In genomic region chr10:117069109-117069508, GRCm38 (mm10) we compare ENCODE assay signal across 24 mouse cellular contexts. TPM values are rescaled to one million over a fixed set of nuclear protein-coding genes. Genes with fewer than 3 reads are reported as not detected.
DNase-seq lines count a peak whose midpoint lies in the region; ATAC-seq and TF ChIP-seq lines count a peak whose summit lies in the region.
"Had no signal": no experiment of that assay in that cellular context is flagged by ENCODE, and none has a peak within 500 bp of the region (broad histone marks: within the 10 kb centered on the region; RNA-seq: fewer than 3 reads in every experiment).

No protein-coding gene starts in this region.

- H3K9ac ChIP-seq in heart, adult 2 months (ENCODE audit: low read depth, low read length): no peak overlapping the region
- no peak overlapping the region for H3K9ac ChIP-seq in lung, embryonic 14.5 days
- H3K9ac ChIP-seq in MEL (ENCODE audit: control insufficient read depth, low read depth, low read length, poor library complexity, severe bottlenecking): no peak overlapping the region
- no peak overlapping the region for H3K9ac ChIP-seq in heart, embryonic 12.5 days
- H3K9ac ChIP-seq: forebrain, embryonic 15.5 days; limb, embryonic 13.5 days; midbrain, embryonic 15.5 days had no signal

- no peak overlapping the region for H3K4me3 ChIP-seq in heart, adult 2 months
- no peak overlapping the region for H3K4me3 ChIP-seq in lung, embryonic 14.5 days (ENCODE audit: low read depth, low read length)
- no peak overlapping the region for H3K4me3 ChIP-seq in MEL (ENCODE audit: control insufficient read depth in 1 of 2, insufficient read depth in 1 of 2, low read depth in 2 of 2, low read length in 2 of 2)
- H3K4me3 ChIP-seq in heart, embryonic 12.5 days: no peak overlapping the region
- H3K4me3 ChIP-seq: embryonic facial prominence, embryonic 10.5 days; erythroblast, embryonic 14.5 days; forebrain, embryonic 15.5 days; limb, embryonic 13.5 days; midbrain, embryonic 15.5 days had no signal

- no peak for DNase-seq in heart, adult 2 months
- no peak for DNase-seq in heart, adult 9 months (ENCODE audit: low spot score in 2 of 2)
- no peak for DNase-seq in lung, embryonic 14.5 days
- DNase-seq in lung, postnatal 14 days: no peak
- peak; percentile 42 for DNase-seq in MEL (ENCODE audit: low read depth, low spot score)
- no peak for DNase-seq in T-cell, adult 2 months (ENCODE audit: low spot score)
- DNase-seq: cerebellum, adult 11 months; cerebellum, postnatal 25 days; heart, adult 11 months; kidney, postnatal 10 days; lung, adult 18-20 months; right cerebral cortex, adult 18-20 months; spleen, adult 18-20 months; thymus, adult 2 months had no signal

- intact Hi-C loops in heart, adult 2 months (cut with DNase I): loop anchor here (5.0 kb wide), 1 partner anchor 138 kb away; no protein-coding TSS in a partner anchor

- no peak for TF ChIP-seq RAD21 in MEL (IDR thresholded peaks at IDR 0.05; ENCODE audit: low read depth, low read length)

- peak; percentile 29 for TF ChIP-seq CTCF in heart, adult 2 months (IDR thresholded peaks at IDR 0.05)
- peak; percentile 24; the same call in 1 of the 2 replicates for TF ChIP-seq CTCF in lung, embryonic 14.5 days (IDR thresholded peaks at IDR 0.05; ENCODE audit: low read depth)
- peak in 2 of 3 experiments; percentile 32 to 35; a peak in 4 of 6 replicates for TF ChIP-seq CTCF in MEL (IDR thresholded peaks at IDR 0.05 in 2 of 3, conservative IDR thresholded peaks at IDR 0.05 in 1 of 3; ENCODE audit: control insufficient read depth in 1 of 3, insufficient read depth in 1 of 3, low read depth in 2 of 3, low read length in 3 of 3, poor library complexity in 1 of 3, severe bottlenecking in 1 of 3)

- 87% methylated on average over 3 of the region's 3 CpGs for WGBS in heart, adult 2 months
- 82% methylated on average over 3 of the region's 3 CpGs for WGBS in lung, embryonic 14.5 days
- 93% methylated on average over 3 of the region's 3 CpGs for WGBS in heart, embryonic 12.5 days

- H3K4me1 ChIP-seq in heart, adult 2 months (ENCODE audit: control insufficient read depth, insufficient read depth, low read length): no peaks in the 10 kb centered on the region
- no peaks in the 10 kb centered on the region for H3K4me1 ChIP-seq in lung, embryonic 14.5 days (ENCODE audit: insufficient read depth)
- peaks cover 0 to 6% of the 10 kb centered on the region in 2 experiments; a peak in 2 of 4 replicates for H3K4me1 ChIP-seq in MEL (ENCODE audit: control insufficient read depth in 1 of 2, insufficient read depth in 2 of 2, low read length in 2 of 2)
- H3K4me1 ChIP-seq in heart, embryonic 12.5 days (replicated peaks): peaks cover 17% of the 10 kb centered on the region
- H3K4me1 ChIP-seq: embryonic facial prominence, embryonic 10.5 days; forebrain, embryonic 15.5 days; limb, embryonic 13.5 days; midbrain, embryonic 15.5 days had no signal

- H3K27me3 ChIP-seq in heart, adult 2 months (ENCODE audit: control insufficient read depth, insufficient read depth, low read length): no peaks in the 10 kb centered on the region
- H3K27me3 ChIP-seq in lung, embryonic 14.5 days (ENCODE audit: insufficient read depth, low read length): no peaks in the 10 kb centered on the region
- H3K27me3 ChIP-seq in MEL (ENCODE audit: control insufficient read depth in 1 of 2, insufficient read depth in 2 of 2, low read length in 2 of 2): no peaks in the 10 kb centered on the region
- no peaks in the 10 kb centered on the region for H3K27me3 ChIP-seq in heart, embryonic 12.5 days (replicated peaks)
- H3K27me3 ChIP-seq: forebrain, embryonic 15.5 days; limb, embryonic 13.5 days; midbrain, embryonic 15.5 days had no signal

- H3K27ac ChIP-seq in heart, adult 2 months: no peak overlapping the region
- no peak overlapping the region for H3K27ac ChIP-seq in lung, embryonic 14.5 days (ENCODE audit: low read depth)
- no peak overlapping the region for H3K27ac ChIP-seq in MEL (ENCODE audit: control insufficient read depth, low read depth, low read length)
- no peak overlapping the region for H3K27ac ChIP-seq in heart, embryonic 12.5 days (ENCODE audit: poor library complexity, severe bottlenecking)
- H3K27ac ChIP-seq: embryonic facial prominence, embryonic 10.5 days; forebrain, embryonic 15.5 days; limb, embryonic 13.5 days; midbrain, embryonic 15.5 days had no signal

- H3K4me2 ChIP-seq in lung, embryonic 14.5 days: no peak overlapping the region
- H3K4me2 ChIP-seq in heart, embryonic 12.5 days: no peak overlapping the region
- H3K4me2 ChIP-seq: forebrain, embryonic 15.5 days; limb, embryonic 13.5 days; midbrain, embryonic 15.5 days had no signal

- no peak for TF ChIP-seq POLR2A in heart, adult 2 months (IDR thresholded peaks at IDR 0.05; ENCODE audit: insufficient read depth, low read depth, low read length)
- no peak for TF ChIP-seq POLR2A in MEL (IDR thresholded peaks at IDR 0.05; ENCODE audit: control insufficient read depth in 1 of 2, insufficient read depth in 1 of 2, low read depth in 1 of 2, low read length in 2 of 2, poor library complexity in 1 of 2)

- TF ChIP-seq EP300 in heart, adult 2 months (IDR thresholded peaks at IDR 0.05; ENCODE audit: insufficient read depth, low read depth, low read length): no peak
- TF ChIP-seq EP300 in MEL (IDR thresholded peaks at IDR 0.05; ENCODE audit: low read depth in 1 of 2, low read length in 2 of 2): no peak

- H3K79me2 ChIP-seq in heart, adult 2 months (replicated peaks; ENCODE audit: control insufficient read depth, insufficient read depth, low read length): no peaks in the 10 kb centered on the region
- no peaks in the 10 kb centered on the region for H3K79me2 ChIP-seq in MEL (ENCODE audit: control insufficient read depth, insufficient read depth, low read length, poor library complexity)

- H3K9me3 ChIP-seq in lung, embryonic 14.5 days (ENCODE audit: low read depth, low read length): no peaks in the 10 kb centered on the region
- H3K9me3 ChIP-seq in MEL (replicated peaks; ENCODE audit: insufficient read depth, low read length): no peaks in the 10 kb centered on the region
- H3K9me3 ChIP-seq in heart, embryonic 12.5 days (replicated peaks): no peaks in the 10 kb centered on the region
- H3K9me3 ChIP-seq: embryonic facial prominence, embryonic 10.5 days; forebrain, embryonic 15.5 days; limb, embryonic 13.5 days; midbrain, embryonic 15.5 days had no signal

- H3K36me3 ChIP-seq in heart, adult 2 months (ENCODE audit: control insufficient read depth, insufficient read depth, low read length): no peaks in the 10 kb centered on the region
- peaks cover 38% of the 10 kb centered on the region for H3K36me3 ChIP-seq in lung, embryonic 14.5 days (ENCODE audit: insufficient read depth)
- peaks cover 5 to 6% of the 10 kb centered on the region in 2 experiments; a peak in 3 of 4 replicates for H3K36me3 ChIP-seq in MEL (ENCODE audit: control insufficient read depth in 1 of 2, insufficient read depth in 2 of 2, low read length in 2 of 2)
- peaks cover 45% of the 10 kb centered on the region for H3K36me3 ChIP-seq in heart, embryonic 12.5 days

- no peak for ATAC-seq in lung, embryonic 14.5 days (ENCODE audit: insufficient read depth)
- ATAC-seq in erythroblast, adult 5-6 weeks (replicated peaks; ENCODE audit: low FRiP score, poor library complexity, severe bottlenecking): peak; percentile 38; the same call in 1 of the 2 replicates
- no peak for ATAC-seq in heart, embryonic 12.5 days (ENCODE audit: insufficient number of reproducible peaks, low FRiP score)
- ATAC-seq: forebrain, embryonic 15.5 days; midbrain, embryonic 15.5 days had no signal

TF ChIP-seq in MEL, 35 proteins besides CTCF, POLR2A, EP300 and RAD21:
- TF ChIP-seq MAFK (IDR thresholded peaks at IDR 0.05; ENCODE audit: borderline replicate concordance, low read depth, low read length) (no peak), SMC3 (IDR thresholded peaks at IDR 0.05; ENCODE audit: low read depth, low read length) (0 out of 2 replicates have a peak, but pooled peaks have one; percentile 5), GABPA (IDR thresholded peaks at IDR 0.05; ENCODE audit: low read depth, low read length) (no peak), E2F4 (IDR thresholded peaks at IDR 0.05; ENCODE audit: borderline replicate concordance, low read depth, low read length) (no peak)

RNA-seq across cellular contexts. Expression of gene Cct2, which starts 5.5 kb away (rescaled TPM):
- total RNA-seq in heart, adult 2 months (2021): 100 to 1,000 TPM; 123 to 129 TPM
- 50.4 and 93.0 TPM in 2 replicates for polyA plus RNA-seq in heart, adult 2 months (2012; rRNA removed)
- 274 and 283 TPM in 2 replicates for polyA plus RNA-seq in lung, embryonic 14.5 days (2014; fragmentation: Nextera tagmentation; extraction: Ambion mirVana)
- total RNA-seq in MEL (2012; rRNA removed): 543 and 600 TPM in 2 replicates
- polyA plus RNA-seq in MEL (2012; ENCODE audit: insufficient read depth in 1 of 2, insufficient read length in 2 of 2, low read depth in 1 of 2, low replicate concordance in 2 of 2, missing spikeins in 1 of 2): 100 to 1,000 TPM in 1 of 2 experiments, not detected in 1; 879 TPM
- total RNA-seq in erythroblast, adult 5-6 weeks (2015; ENCODE audit: low replicate concordance): 144 and 179 TPM in 2 replicates
- total RNA-seq in erythroblast, adult 5-6 weeks (2017; ENCODE audit: low replicate concordance): 79.9 and 94.5 TPM in 2 replicates
- polyA plus RNA-seq in heart, embryonic 12.5 days (2016; fragmentation: Nextera tagmentation; extraction: Ambion mirVana): 171 and 182 TPM in 2 replicates

RNA-seq across cellular contexts. Expression of gene Lrrc10, which starts 24.0 kb away (rescaled TPM):
- 100 to 1,000 TPM; 148 to 208 TPM for total RNA-seq in heart, adult 2 months (2021)
- polyA plus RNA-seq in heart, adult 2 months (2012; rRNA removed): 266 and 368 TPM in 2 replicates
- polyA plus RNA-seq in lung, embryonic 14.5 days (2014; fragmentation: Nextera tagmentation; extraction: Ambion mirVana): 0.17 and 0.47 TPM in 2 replicates
- total RNA-seq in MEL (2012; rRNA removed): not detected in 2 replicates
- polyA plus RNA-seq in MEL (2012; ENCODE audit: insufficient read depth in 1 of 2, insufficient read length in 2 of 2, low read depth in 1 of 2, low replicate concordance in 2 of 2, missing spikeins in 1 of 2): under 1 TPM in 1 of 2 experiments, not detected in 1; 0.18 TPM
- total RNA-seq in erythroblast, adult 5-6 weeks (2015; ENCODE audit: low replicate concordance): not detected in 2 replicates
- total RNA-seq in erythroblast, adult 5-6 weeks (2017; ENCODE audit: low replicate concordance): not detected in 2 replicates
- 52.9 and 57.4 TPM in 2 replicates for polyA plus RNA-seq in heart, embryonic 12.5 days (2016; fragmentation: Nextera tagmentation; extraction: Ambion mirVana)
- polyA plus RNA-seq: C2C12; embryonic facial prominence, embryonic 10.5 days; erythroblast, embryonic 14.5 days; forebrain, embryonic 15.5 days; intestine, embryonic 14.5 days; limb, embryonic 13.5 days; midbrain, embryonic 15.5 days; stomach, embryonic 14.5 days had no signal

Comparison
In these comparisons a context has a peak if more than half of its experiments do, and no peak if none do; other contexts are left out.
1. RNA of gene Lrrc10, which starts 24.0 kb away (polyA plus RNA-seq): 266 to 368 TPM in heart, adult 2 months and 52.9 to 57.4 TPM in heart, embryonic 12.5 days; 0.18 TPM in MEL and 0.17 to 0.47 TPM in lung, embryonic 14.5 days; every median in the first group is over 10 times any median in the second.
2. Peak in every context shown above with its lines, with median percentiles within 50 percentile points of each other: CTCF ChIP-seq.